Mouse (Mus musculus) MEL (cell line): ENCODE data around the gene Anxa8. TPM values are rescaled to one million over a fixed set of nuclear protein-coding genes. Genes with fewer than 3 reads are reported as not detected.
A peak's percentile ranks its signal among the peaks of the same experiment; 100 is the strongest.

Experiments used
- DNase-seq: peaks from one replicate; pipeline ENCODE4 v3.0.0; 2011; ENCODE audit warnings: low read depth, low spot score
- H3K27ac ChIP-seq: 2 replicates; pipeline ENCODE4 v1.5.1; 2012; ENCODE audit warnings: low read depth, mild to moderate bottlenecking, control low read depth, low read length, moderate library complexity; ENCODE audit not compliant: control insufficient read depth
- H3K27me3 ChIP-seq, 2 experiments: fragments of 150-350 bp in 1 of 2; sonication (generic) in 1 of 2; 2 replicates each; pipeline ENCODE4 v1.6.1; 2012; ENCODE audit warnings: low read length in 2 of 2, mild to moderate bottlenecking in 2 of 2, improper control_type of control experiment in 1 of 2, moderate library complexity in 1 of 2; ENCODE audit not compliant: insufficient read depth in 2 of 2, control insufficient read depth in 1 of 2
- H3K36me3 ChIP-seq, 2 experiments: 2 replicates each; pipeline ENCODE4 v1.6.1; 2012 to 2014; ENCODE audit warnings: low read length in 2 of 2, improper control_type of control experiment in 1 of 2, inconsistent platforms in 1 of 2, mild to moderate bottlenecking in 1 of 2; ENCODE audit not compliant: insufficient read depth in 2 of 2, control insufficient read depth in 1 of 2
- H3K4me1 ChIP-seq, 2 experiments: fragments of 150-350 bp in 1 of 2; sonication (generic) in 1 of 2; 2 replicates each; pipeline ENCODE4 v1.6.1; 2012; ENCODE audit warnings: low read length in 2 of 2, improper control_type of control experiment in 1 of 2, mild to moderate bottlenecking in 1 of 2; ENCODE audit not compliant: insufficient read depth in 2 of 2, control insufficient read depth in 1 of 2
- H3K4me3 ChIP-seq, 2 experiments: fragments of 150-350 bp in 1 of 2; sonication (generic) in 1 of 2; 2 replicates each; pipeline ENCODE4 v1.5.1; 2012; ENCODE audit warnings: low read depth in 2 of 2, low read length in 2 of 2, mild to moderate bottlenecking in 2 of 2, moderate library complexity in 2 of 2, control low read depth in 1 of 2, improper control_type of control experiment in 1 of 2; ENCODE audit not compliant: control insufficient read depth in 1 of 2, insufficient read depth in 1 of 2
- H3K79me2 ChIP-seq: 2 replicates; pipeline ENCODE4 v1.6.1; 2012; ENCODE audit warnings: mild to moderate bottlenecking, low read length, moderate library complexity; ENCODE audit not compliant: control insufficient read depth, poor library complexity, insufficient read depth
- H3K9ac ChIP-seq: 2 replicates; pipeline ENCODE4 v1.6.1; 2012; ENCODE audit warnings: low read depth, mild to moderate bottlenecking, control low read depth, low read length, moderate library complexity; ENCODE audit not compliant: control insufficient read depth, poor library complexity, severe bottlenecking
- H3K9me3 ChIP-seq: fragments of 150-350 bp; sonication (generic); replicated peaks from 2 replicates; pipeline ENCODE4 v1.6.1; 2012; ENCODE audit warnings: mild to moderate bottlenecking, low read length, improper control_type of control experiment, moderate library complexity; ENCODE audit not compliant: insufficient read depth
- CHD1 ChIP-seq: IDR thresholded peaks from 2 replicates; pipeline ENCODE4 v1.6.1; 2012; ENCODE audit warnings: low read depth, mild to moderate bottlenecking, inconsistent platforms, low read length, improper control_type of control experiment
- CTCF ChIP-seq, 3 experiments: IDR thresholded peaks in 2 of 3; conservative IDR thresholded peaks in 1 of 3; 2 replicates each; pipeline ENCODE4 v1.5.1; 2011 to 2012; ENCODE audit warnings: low read length in 3 of 3, low read depth in 2 of 3, mild to moderate bottlenecking in 2 of 3, improper control_type of control experiment in 1 of 3, inconsistent platforms in 1 of 3, mixed read lengths in 1 of 3, moderate library complexity in 1 of 3; ENCODE audit not compliant: control insufficient read depth in 1 of 3, insufficient read depth in 1 of 3, poor library complexity in 1 of 3, severe bottlenecking in 1 of 3
- E2F4 ChIP-seq: IDR thresholded peaks from 2 replicates; pipeline ENCODE4 v1.6.1; 2011; ENCODE audit warnings: low read depth, low read length, improper control_type of control experiment, borderline replicate concordance
- EP300 ChIP-seq, 2 experiments: IDR thresholded peaks; 2 replicates each; pipeline ENCODE4 v1.6.1; 2011; ENCODE audit warnings: improper control_type of control experiment in 2 of 2, low read length in 2 of 2, low read depth in 1 of 2, mild to moderate bottlenecking in 1 of 2
- GATA1 ChIP-seq: IDR thresholded peaks from 2 replicates; pipeline ENCODE4 v1.6.1; 2011; ENCODE audit warnings: low read depth, low read length, improper control_type of control experiment
- HCFC1 ChIP-seq: IDR thresholded peaks from 2 replicates; pipeline ENCODE4 v1.6.1; 2012; ENCODE audit warnings: low read depth, mild to moderate bottlenecking, inconsistent platforms, low read length, improper control_type of control experiment, moderate library complexity
- MAFK ChIP-seq: IDR thresholded peaks from 2 replicates; pipeline ENCODE4 v1.6.1; 2011; ENCODE audit warnings: low read depth, mild to moderate bottlenecking, low read length, improper control_type of control experiment, borderline replicate concordance
- MYC ChIP-seq: IDR thresholded peaks from 2 replicates; pipeline ENCODE4 v1.6.1; 2011; ENCODE audit warnings: low read depth, mild to moderate bottlenecking, low read length, improper control_type of control experiment, moderate library complexity
- NELFE ChIP-seq: IDR thresholded peaks from 2 replicates; pipeline ENCODE4 v1.6.1; 2011; ENCODE audit warnings: low read depth, low read length, improper control_type of control experiment
- NRF1 ChIP-seq: IDR thresholded peaks from 2 replicates; pipeline ENCODE4 v1.6.1; 2014; ENCODE audit warnings: low read depth, mild to moderate bottlenecking, inconsistent platforms, low read length, improper control_type of control experiment, moderate library complexity; ENCODE audit not compliant: poor library complexity, insufficient read depth, severe bottlenecking
- POLR2AphosphoS2 ChIP-seq: IDR thresholded peaks from 2 replicates; pipeline ENCODE4 v1.6.1; 2011; ENCODE audit warnings: low read length, improper control_type of control experiment
- POLR2AphosphoS5 ChIP-seq: IDR thresholded peaks from 2 replicates; pipeline ENCODE4 v1.6.1; 2012; ENCODE audit warnings: low read depth, borderline replicate concordance, mild to moderate bottlenecking, inconsistent platforms, low read length, moderate library complexity, mixed read lengths
- RAD21 ChIP-seq: IDR thresholded peaks from 2 replicates; pipeline ENCODE4 v1.6.1; 2011; ENCODE audit warnings: mild to moderate bottlenecking, low read depth, low read length, improper control_type of control experiment
- RCOR1 ChIP-seq: IDR thresholded peaks from 2 replicates; pipeline ENCODE4 v1.6.1; 2012; ENCODE audit warnings: low read depth, mild to moderate bottlenecking, inconsistent platforms, low read length, improper control_type of control experiment
- SMC3 ChIP-seq: IDR thresholded peaks from 2 replicates; pipeline ENCODE4 v1.6.1; 2011; ENCODE audit warnings: low read depth, low read length, improper control_type of control experiment
- TAL1 ChIP-seq: IDR thresholded peaks from 2 replicates; pipeline ENCODE4 v1.6.1; 2012; ENCODE audit warnings: mild to moderate bottlenecking, inconsistent platforms, low read length, moderate library complexity, mixed read lengths
- UBTF ChIP-seq: IDR thresholded peaks from 2 replicates; pipeline ENCODE4 v1.6.1; 2012; ENCODE audit warnings: low read depth, mild to moderate bottlenecking, inconsistent platforms, low read length, improper control_type of control experiment, moderate library complexity, borderline replicate concordance; ENCODE audit not compliant: insufficient read depth
- ZC3H11A ChIP-seq: IDR thresholded peaks from 2 replicates; pipeline ENCODE4 v1.6.1; 2012; ENCODE audit warnings: low read depth, mild to moderate bottlenecking, inconsistent platforms, low read length, improper control_type of control experiment
- ZKSCAN1 ChIP-seq: IDR thresholded peaks from 2 replicates; pipeline ENCODE4 v1.6.1; 2012; ENCODE audit warnings: low read depth, mild to moderate bottlenecking, inconsistent platforms, low read length, improper control_type of control experiment, moderate library complexity
- polyA plus RNA-seq, 2 experiments: library from polyadenylated mRNA; stranded (reverse) in 1 of 2; unstranded in 1 of 2; fragments of >175 nt in 1 of 2; fragments of >200 nt in 1 of 2; gene quantifications; 2 replicates each; pipeline versions ENCODE4 v1.2.1 to v1.2.4; 2012; ENCODE audit warnings: low replicate concordance in 2 of 2, low read depth in 1 of 2; ENCODE audit not compliant: insufficient read length in 2 of 2, insufficient read depth in 1 of 2, missing spikeins in 1 of 2
- total RNA-seq: library from RNA; depleted of rRNA; stranded (reverse); fragments of 300-350 nt; gene quantifications from 2 replicates; pipeline ENCODE4 v1.2.3, GENCODE M21; 2012

The Anxa8 gene
- total and polyA plus RNA-seq, 3 experiments, result not detected

DNA sequence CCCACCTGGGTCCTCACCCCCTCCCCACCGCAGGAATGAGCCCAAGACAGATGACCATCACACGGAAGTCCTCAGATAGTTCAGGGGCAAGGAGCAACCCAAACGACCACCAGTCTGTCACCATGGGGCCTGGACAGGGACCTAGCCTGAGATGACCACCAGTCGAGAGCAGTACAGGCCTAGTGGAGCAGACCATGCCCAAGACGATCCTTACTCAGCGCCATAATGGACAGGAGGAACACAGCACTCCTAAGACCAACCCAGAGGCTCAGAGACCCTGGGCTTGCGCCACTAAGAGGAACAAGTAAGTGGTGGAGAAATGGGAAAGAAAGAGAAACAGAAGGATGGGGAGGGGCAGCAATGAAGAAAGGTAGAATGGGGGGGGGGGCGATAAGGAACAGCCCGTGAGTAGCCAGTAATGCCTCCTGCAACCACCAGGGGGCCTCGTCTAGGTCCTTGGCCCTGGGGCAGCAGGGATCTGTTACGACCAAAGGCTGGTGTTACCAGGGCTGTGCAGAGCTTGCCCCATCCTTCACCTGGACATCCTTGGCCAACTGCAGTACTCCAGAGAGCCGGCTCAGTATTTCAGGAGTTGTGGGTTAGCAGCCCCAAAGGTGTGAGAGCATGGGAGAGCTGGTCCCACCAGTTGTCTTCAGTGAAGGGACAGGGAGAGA, 20.7 kb downstream of the Anxa8 start:
- Histone ChIP-seq H3K4me3 (no peak overlapping the region), H3K27ac (no peak overlapping the region), H3K79me2 (no peaks in the 10 kb centered on the region), H3K4me1 (no peaks in the 10 kb centered on the region), H3K36me3 (no peaks in the 10 kb centered on the region), H3K27me3 (no peaks in the 10 kb centered on the region; a peak in 1 of 4 replicates), H3K9ac (no peak overlapping the region), H3K9me3 (no peaks in the 10 kb centered on the region)
- DNase-seq, result peak; percentile 14
- TF ChIP-seq SMC3 (peak; percentile 58), HCFC1 (no peak), CTCF (IDR thresholded peaks at IDR 0.05 in 2 of 3, conservative IDR thresholded peaks at IDR 0.05 in 1 of 3; ENCODE audit: control insufficient read depth in 1 of 3, insufficient read depth in 1 of 3, low read depth in 2 of 3, low read length in 3 of 3, poor library complexity in 1 of 3, severe bottlenecking in 1 of 3) (peak; percentile 52 to 70 (median 56))

- no peak overlapping the region for H3K27ac ChIP-seq
- H3K36me3 ChIP-seq, result no peaks in the 10 kb centered on the region
- no peak overlapping the region for H3K4me3 ChIP-seq
- H3K27me3 ChIP-seq, result no peaks in the 10 kb centered on the region; a peak in 1 of 4 replicates
- H3K9ac ChIP-seq, result no peak overlapping the region
- no peaks in the 10 kb centered on the region for H3K79me2 ChIP-seq
- H3K4me1 ChIP-seq, result no peaks in the 10 kb centered on the region
- no peaks in the 10 kb centered on the region for H3K9me3 ChIP-seq
- TF ChIP-seq POLR2AphosphoS5, result no peak
- TF ChIP-seq NELFE, result no peak
- TF ChIP-seq SMC3, result no peak
- TF ChIP-seq MYC, result no peak
- TF ChIP-seq POLR2AphosphoS2, result no peak
- no peak for TF ChIP-seq E2F4
- no peak for TF ChIP-seq ZKSCAN1
- no peak for TF ChIP-seq CTCF (IDR thresholded peaks at IDR 0.05 in 2 of 3, conservative IDR thresholded peaks at IDR 0.05 in 1 of 3; ENCODE audit: control insufficient read depth in 1 of 3, insufficient read depth in 1 of 3, low read depth in 2 of 3, low read length in 3 of 3, poor library complexity in 1 of 3, severe bottlenecking in 1 of 3)
- no peak for TF ChIP-seq GATA1
- TF ChIP-seq CHD1, result no peak
- no peak for TF ChIP-seq RAD21
- no peak for TF ChIP-seq EP300 (IDR thresholded peaks at IDR 0.05; ENCODE audit: low read depth in 1 of 2, low read length in 2 of 2)
- no peak for TF ChIP-seq UBTF
- no peak for TF ChIP-seq TAL1
- no peak for TF ChIP-seq ZC3H11A
- no peak for TF ChIP-seq RCOR1
- TF ChIP-seq NRF1, result no peak
- TF ChIP-seq MAFK, result no peak
- TF ChIP-seq, all 39 proteins: peak for 0
- no peak for DNase-seq
These were observed 21.8 kb downstream of the Anxa8 start for GRCm38 (mm10) chr14:34107594-34107993.
